Mouse (Mus musculus) neural tube, embryonic 11.5 days (tissue): Measurements from ENCODE around the gene Hsp90ab1. TPM values are rescaled to one million over a fixed set of nuclear protein-coding genes. Genes with fewer than 3 reads are reported as not detected.

Source experiments
- ATAC-seq: fragments of 200-750 bp; cut with Nextera tagmentation; 2 replicates; pipeline ENCODE4 v1.8.0; 2017; ENCODE audit warnings: moderate number of reproducible peaks, mild to moderate bottlenecking, moderate TSS enrichment, moderate library complexity; ENCODE audit not compliant: insufficient read depth, low FRiP score, low TSS enrichment
- DNase-seq: peaks from one replicate; pipeline ENCODE4 v3.0.0-alpha.2; 2015; ENCODE audit warnings: low spot score
- H3K27ac ChIP-seq: fragments of 300-500 bp; sonication (generic); 2 replicates; pipeline ENCODE4 v1.5.1; 2014; ENCODE audit warnings: low read depth, mild to moderate bottlenecking, low read length
- H3K27me3 ChIP-seq: fragments of 300-500 bp; sonication (generic); 2 replicates; pipeline ENCODE4 v1.6.1; 2014; ENCODE audit warnings: mild to moderate bottlenecking, low read length, mixed read lengths; ENCODE audit not compliant: control insufficient read depth, insufficient read depth
- H3K36me3 ChIP-seq: fragments of 300-500 bp; sonication (generic); 2 replicates; pipeline ENCODE4 v1.6.1; 2014; ENCODE audit warnings: mild to moderate bottlenecking, low read length, moderate library complexity, mixed read lengths; ENCODE audit not compliant: control insufficient read depth, insufficient read depth
- H3K4me1 ChIP-seq: fragments of 300-500 bp; sonication (generic); 2 replicates; pipeline ENCODE4 v1.6.1; 2014; ENCODE audit warnings: low read length, mixed read lengths; ENCODE audit not compliant: control insufficient read depth, insufficient read depth
- H3K4me2 ChIP-seq: fragments of 300-500 bp; sonication (generic); 2 replicates; pipeline ENCODE4 v1.6.1; 2014; ENCODE audit warnings: low read depth, mild to moderate bottlenecking, moderate library complexity
- H3K4me3 ChIP-seq: fragments of 300-500 bp; sonication (generic); 2 replicates; pipeline ENCODE4 v1.5.1; 2014; ENCODE audit warnings: low read depth, low read length
- H3K9ac ChIP-seq: fragments of 300-500 bp; sonication (generic); 2 replicates; pipeline ENCODE4 v1.6.1; 2014; ENCODE audit warnings: mild to moderate bottlenecking, low read length
- H3K9me3 ChIP-seq: fragments of 300-500 bp; sonication (generic); 2 replicates; pipeline ENCODE4 v1.6.1; 2016; ENCODE audit warnings: low read length; ENCODE audit not compliant: control insufficient read depth
- WGBS: fragments of 180-500 bp; shearing (Covaris S2); extraction: QIAGEN DNeasy Blood & Tissue Kit; methylation state at CpG from one replicate; pipeline ENCODE4 v1.1.7; 2014; 5-methylcytosine and 5-hydroxymethylcytosine counted together
- polyA plus RNA-seq: library from polyadenylated mRNA; unstranded; fragments of >200 nt; fragmentation: Nextera tagmentation; extraction: Ambion mirVana; gene quantifications from 2 replicates; pipeline ENCODE4 v1.2.1, GENCODE M21; 2014

Gene Hsp90ab1
- polyA plus RNA-seq, 1 experiment from 2014 or later = 1,823 TPM

- Histone ChIP-seq H3K27me3 (no peaks in the 10 kb centered on the region), H3K4me2 (no peak overlapping the region), H3K36me3 (no peaks in the 10 kb centered on the region), H3K4me3 (no peak overlapping the region), H3K27ac (no peak overlapping the region), H3K9me3 (no peaks in the 10 kb centered on the region), H3K4me1 (peaks cover 10% of the 10 kb centered on the region), H3K9ac (no peak overlapping the region)
- DNase-seq (no peak), ATAC-seq (no peak)
- WGBS = 79% methylated on average over 5 of the region's 5 CpGs
These were observed 5.2 kb upstream of the Hsp90ab1 start for GRCm38 (mm10) chr17:45578242-45578641.

- H3K27me3 ChIP-seq = no peaks in the 10 kb centered on the region
- ATAC-seq = no peak
- no peaks in the 10 kb centered on the region for H3K9me3 ChIP-seq
- no peak overlapping the region for H3K27ac ChIP-seq
- H3K36me3 ChIP-seq = peaks cover 8% of the 10 kb centered on the region
- 93% methylated on average over 8 of the region's 8 CpGs for WGBS
- no peak overlapping the region for H3K4me3 ChIP-seq
- DNase-seq = no peak
- H3K9ac ChIP-seq = no peak overlapping the region
- no peak overlapping the region for H3K4me2 ChIP-seq
- peaks cover 6% of the 10 kb centered on the region for H3K4me1 ChIP-seq
These were observed 2.2 kb upstream of the Hsp90ab1 start for GRCm38 (mm10) chr17:45575123-45575897.

GRCm38 (mm10) chr17:45574129-45574761 lies 1.2 kb upstream of the Hsp90ab1 start:
- 3% methylated on average over 17 of the region's 17 CpGs for WGBS
- Histone ChIP-seq H3K9me3 (no peaks in the 10 kb centered on the region), H3K4me3 (peak overlapping the region; percentile 100), H3K9ac (peak overlapping the region; percentile 99), H3K36me3 (peaks cover 17% of the 10 kb centered on the region), H3K4me1 (peaks cover 6% of the 10 kb centered on the region), H3K4me2 (peak overlapping the region; percentile 94), H3K27ac (peak overlapping the region; percentile 93), H3K27me3 (no peaks in the 10 kb centered on the region)
- DNase-seq = no peak
- peak; percentile 22 for ATAC-seq

- peak; percentile 70 for ATAC-seq
- Histone ChIP-seq H3K4me3 (peak overlapping the region; percentile 100), H3K9ac (peak overlapping the region; percentile 99), H3K4me1 (peaks cover 6% of the 10 kb centered on the region), H3K27me3 (no peaks in the 10 kb centered on the region), H3K36me3 (peaks cover 20% of the 10 kb centered on the region), H3K27ac (peak overlapping the region; percentile 93), H3K4me2 (peak overlapping the region; percentile 94), H3K9me3 (no peaks in the 10 kb centered on the region)
- DNase-seq = peak; percentile 93
- 0% methylated on average over 18 of the region's 18 CpGs for WGBS
These were observed 681 bp upstream of the Hsp90ab1 start for GRCm38 (mm10) chr17:45573780-45574123.

- peaks cover 6% of the 10 kb centered on the region for H3K4me1 ChIP-seq
- peak overlapping the region; percentile 93 for H3K27ac ChIP-seq
- H3K9me3 ChIP-seq = no peaks in the 10 kb centered on the region
- under 1% methylated on average over 55 of the region's 57 CpGs for WGBS
- peak overlapping the region; percentile 100 for H3K4me3 ChIP-seq
- peak overlapping the region; percentile 94 for H3K4me2 ChIP-seq
- ATAC-seq (peak; percentile 65), DNase-seq (peak; percentile 89)
- peak overlapping the region; percentile 99 for H3K9ac ChIP-seq
- no peaks in the 10 kb centered on the region for H3K27me3 ChIP-seq
- peaks cover 29% of the 10 kb centered on the region for H3K36me3 ChIP-seq
These were observed 676 bp downstream of the Hsp90ab1 start for GRCm38 (mm10) chr17:45572103-45573086.

- Histone ChIP-seq H3K4me1 (peaks cover 8% of the 10 kb centered on the region), H3K4me3 (no peak overlapping the region), H3K27ac (no peak overlapping the region), H3K9me3 (no peaks in the 10 kb centered on the region), H3K9ac (no peak overlapping the region), H3K4me2 (no peak overlapping the region), H3K27me3 (no peaks in the 10 kb centered on the region), H3K36me3 (peaks cover 35% of the 10 kb centered on the region)
- 85% methylated on average over 4 of the region's 4 CpGs for WGBS
- DNase-seq (no peak), ATAC-seq (no peak)
These were observed 3.1 kb downstream of the Hsp90ab1 start for GRCm38 (mm10) chr17:45569999-45570398.

- Histone ChIP-seq H3K4me1 (peaks cover 6% of the 10 kb centered on the region), H3K36me3 (peaks cover 35% of the 10 kb centered on the region)
These were observed 4.1 kb downstream of the Hsp90ab1 start for GRCm38 (mm10) chr17:45568990-45569389.

GRCm38 (mm10) chr17:45567162-45567601 lies 5.9 kb downstream of the Hsp90ab1 start:
- H3K9ac ChIP-seq = no peak overlapping the region
- 0 out of 2 replicates have a peak, but pooled peaks have one; percentile 7 for ATAC-seq

More at GRCm38 (mm10) chr17:45568990-45569389, 4.1 kb downstream of the Hsp90ab1 start:
- H3K4me2 ChIP-seq = no peak overlapping the region
- no peaks in the 10 kb centered on the region for H3K27me3 ChIP-seq
- no peak overlapping the region for H3K27ac ChIP-seq
- DNase-seq (no peak), ATAC-seq (no peak)
- WGBS = 86% methylated on average over 12 of the region's 12 CpGs
- no peak overlapping the region for H3K4me3 ChIP-seq
- no peak overlapping the region for H3K9ac ChIP-seq
- H3K9me3 ChIP-seq = no peaks in the 10 kb centered on the region

More at GRCm38 (mm10) chr17:45567162-45567601, 5.9 kb downstream of the Hsp90ab1 start:
- Histone ChIP-seq H3K4me2 (no peak overlapping the region), H3K27me3 (no peaks in the 10 kb centered on the region), H3K27ac (0 out of 2 replicates have a peak overlapping the region, but pooled peaks have one; percentile 6), H3K4me1 (peaks cover 6% of the 10 kb centered on the region), H3K4me3 (no peak overlapping the region), H3K9me3 (no peaks in the 10 kb centered on the region), H3K36me3 (peaks cover 35% of the 10 kb centered on the region)
- WGBS = 24% methylated on average over 4 of the region's 4 CpGs
- DNase-seq = no peak
